Mouse (Mus musculus): Measurements from ENCODE around the gene Ralgps2. TPM values are rescaled to one million over a fixed set of nuclear protein-coding genes. Genes with fewer than 3 reads are reported as not detected.

Ralgps2 gene
- polyA plus RNA-seq, 1 experiment from 2014 or later: 71.2 TPM

DNA sequence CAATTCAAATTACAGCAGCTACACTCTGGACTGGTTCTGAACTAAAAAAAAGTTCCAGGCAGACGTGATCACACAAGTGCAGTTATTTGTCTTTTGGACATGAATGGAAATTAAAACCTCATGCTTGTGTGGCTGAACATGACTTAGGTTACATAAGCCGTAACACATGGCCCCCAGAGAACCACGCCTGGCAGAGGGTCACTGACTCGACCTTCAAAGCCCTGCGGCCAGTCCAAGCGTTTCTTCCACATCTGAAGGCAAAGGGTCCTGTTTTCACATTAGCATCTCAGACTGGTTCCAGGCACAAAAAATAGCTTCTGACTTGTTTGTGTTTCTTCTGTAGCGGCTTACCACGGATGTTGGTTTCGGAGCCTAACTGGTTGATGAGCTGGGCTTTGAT lies 143.2 kb downstream of the Ralgps2 start:
- H3K4me2 ChIP-seq (replicated peaks): no peak overlapping the region

DNA sequence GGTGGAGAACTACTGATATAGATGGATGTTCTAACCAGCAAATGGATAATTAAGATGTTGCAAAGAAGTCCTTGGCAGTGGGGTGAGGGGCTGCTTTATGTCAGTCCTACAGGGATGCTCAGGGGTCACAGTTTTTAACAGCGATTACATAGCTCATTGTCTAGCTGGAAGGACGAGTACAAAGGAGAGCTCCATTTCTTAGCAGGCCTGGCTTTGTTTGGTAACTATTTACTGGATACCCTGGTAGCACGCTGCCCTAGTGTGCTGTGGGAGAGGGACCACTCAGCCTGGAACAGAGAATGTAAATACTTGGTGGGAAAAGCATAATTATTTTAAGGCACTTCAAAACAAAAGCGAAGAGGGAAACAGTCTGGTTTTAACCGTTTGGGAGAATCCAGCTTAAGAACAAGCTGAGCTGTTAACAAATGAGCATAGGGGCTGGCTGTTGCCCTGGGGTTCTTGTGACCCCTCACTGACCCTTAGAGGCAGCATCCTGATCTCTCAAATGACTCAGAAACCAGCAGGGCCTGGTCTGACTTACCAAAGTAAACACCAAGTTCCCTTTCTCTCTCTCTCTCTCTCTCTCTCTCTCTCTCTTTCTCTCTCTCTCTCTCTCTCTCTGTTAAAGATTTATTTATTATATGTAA lies 149.5 kb downstream of the Ralgps2 start:
- Histone ChIP-seq H3K27me3 (no peaks in the 10 kb centered on the region), H3K9ac (0 out of 2 replicates have a peak overlapping the region, but pooled peaks have one; percentile 39), H3K27ac (no peak overlapping the region), H3K4me1 (peaks cover 27% of the 10 kb centered on the region), H3K9me3 (no peaks in the 10 kb centered on the region), H3K36me3 (no peaks in the 10 kb centered on the region), H3K4me3 (no peak overlapping the region), H3K4me2 (replicated peaks) (no peak overlapping the region)
- no peak for ATAC-seq (ENCODE audit: low FRiP score, low read depth)
- WGBS: 35% methylated on average over 5 of the region's 5 CpGs

More for the DNA sequence above, 143.2 kb downstream of the Ralgps2 start:
- Histone ChIP-seq H3K4me1 (peaks cover 10% of the 10 kb centered on the region), H3K27me3 (no peaks in the 10 kb centered on the region), H3K4me3 (no peak overlapping the region), H3K9me3 (no peaks in the 10 kb centered on the region), H3K9ac (no peak overlapping the region), H3K27ac (no peak overlapping the region), H3K36me3 (no peaks in the 10 kb centered on the region)
- no peak for ATAC-seq (ENCODE audit: low FRiP score, low read depth)
- 25% methylated on average over 9 of the region's 9 CpGs for WGBS

DNA sequence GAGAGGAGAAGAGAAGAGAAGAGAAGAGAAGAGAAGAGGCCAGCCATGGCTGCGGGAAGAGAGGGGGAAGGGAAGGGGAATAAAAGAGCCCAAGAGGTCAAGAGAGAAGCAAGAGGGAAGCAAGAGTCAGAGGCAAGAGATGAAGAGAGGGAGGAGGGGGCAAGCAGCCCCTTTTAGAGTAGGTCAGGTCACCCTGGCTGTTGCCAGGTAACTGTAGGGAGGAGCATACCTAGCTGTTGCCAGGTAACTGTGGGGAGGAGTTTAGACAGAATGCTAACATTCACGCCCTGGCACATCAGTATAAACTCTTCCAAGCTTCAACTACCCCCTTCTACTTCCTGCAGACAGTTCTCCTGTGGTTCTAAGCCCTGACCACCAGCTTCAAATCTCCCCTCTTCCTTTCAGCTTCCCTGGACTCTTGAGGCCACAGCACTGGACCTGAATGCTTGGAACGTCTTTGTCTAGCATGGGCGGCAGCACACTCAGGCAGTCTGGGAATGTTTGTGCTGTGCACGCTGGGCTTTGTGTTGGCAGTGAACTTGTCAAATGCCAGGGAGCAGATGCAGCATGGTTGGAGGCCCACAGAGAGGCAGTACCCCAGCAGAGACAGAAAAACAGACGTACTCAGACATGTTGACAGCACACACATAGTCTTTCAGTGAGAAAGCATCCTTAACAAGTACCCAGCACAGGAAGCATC lies 152.1 kb downstream of the Ralgps2 start:
- no peak for ATAC-seq (ENCODE audit: low FRiP score, low read depth)
- 60% methylated on average over 6 of the region's 6 CpGs for WGBS
- no peak overlapping the region for H3K4me2 ChIP-seq (replicated peaks)

GRCm38 (mm10) chr1:156786074-156786473 lies 153.4 kb downstream of the Ralgps2 start:
- Histone ChIP-seq H3K4me1 (peaks cover 58% of the 10 kb centered on the region), H3K4me2 (replicated peaks) (no peak overlapping the region), H3K36me3 (no peaks in the 10 kb centered on the region), H3K27me3 (no peaks in the 10 kb centered on the region), H3K4me3 (no peak overlapping the region), H3K27ac (no peak overlapping the region), H3K9me3 (no peaks in the 10 kb centered on the region), H3K9ac (no peak overlapping the region)
- ATAC-seq (ENCODE audit: low FRiP score, low read depth): no peak
- WGBS: 78% methylated on average over 2 of the region's 2 CpGs

More for the DNA sequence above, 152.1 kb downstream of the Ralgps2 start:
- H3K4me1 ChIP-seq: peaks cover 45% of the 10 kb centered on the region
- no peak overlapping the region for H3K27ac ChIP-seq
- no peaks in the 10 kb centered on the region for H3K9me3 ChIP-seq
- H3K27me3 ChIP-seq: no peaks in the 10 kb centered on the region
- no peak overlapping the region for H3K4me3 ChIP-seq
- H3K36me3 ChIP-seq: no peaks in the 10 kb centered on the region
- H3K9ac ChIP-seq: no peak overlapping the region

DNA sequence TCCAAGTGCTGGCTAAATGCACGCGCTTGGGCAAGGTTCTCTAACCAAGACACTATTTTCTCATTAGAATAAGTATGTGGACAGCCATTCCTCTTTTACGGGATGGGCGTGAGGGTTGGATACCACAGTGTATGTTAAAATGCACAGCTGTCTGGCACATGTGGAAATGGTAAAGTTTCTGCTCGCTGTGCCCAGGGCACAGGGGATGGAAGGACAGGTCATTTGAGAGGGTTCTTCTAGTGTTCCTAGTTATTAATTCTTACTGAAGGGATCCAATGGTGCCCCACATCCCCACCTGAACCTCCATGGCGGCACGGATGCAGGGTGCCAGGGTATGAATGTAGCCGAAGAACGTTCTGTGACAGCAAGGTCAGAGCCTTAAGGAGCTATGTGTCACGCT lies 154.5 kb downstream of the Ralgps2 start:
- Histone ChIP-seq H3K4me1 (peaks cover 66% of the 10 kb centered on the region), H3K9ac (no peak overlapping the region), H3K4me3 (no peak overlapping the region), H3K4me2 (replicated peaks) (no peak overlapping the region), H3K9me3 (no peaks in the 10 kb centered on the region), H3K36me3 (no peaks in the 10 kb centered on the region), H3K27me3 (no peaks in the 10 kb centered on the region), H3K27ac (no peak overlapping the region)
- WGBS: 70% methylated on average over 10 of the region's 10 CpGs
- no peak for ATAC-seq (ENCODE audit: low FRiP score, low read depth)

GRCm38 (mm10) chr1:156784116-156784515 lies 155.3 kb downstream of the Ralgps2 start:
- Histone ChIP-seq H3K4me1 (peaks cover 67% of the 10 kb centered on the region), H3K9ac (no peak overlapping the region), H3K4me3 (no peak overlapping the region), H3K9me3 (no peaks in the 10 kb centered on the region), H3K36me3 (no peaks in the 10 kb centered on the region), H3K4me2 (replicated peaks) (no peak overlapping the region), H3K27ac (no peak overlapping the region), H3K27me3 (no peaks in the 10 kb centered on the region)
- 73% methylated on average over 5 of the region's 5 CpGs for WGBS
- ATAC-seq (ENCODE audit: low FRiP score, low read depth): no peak

DNA sequence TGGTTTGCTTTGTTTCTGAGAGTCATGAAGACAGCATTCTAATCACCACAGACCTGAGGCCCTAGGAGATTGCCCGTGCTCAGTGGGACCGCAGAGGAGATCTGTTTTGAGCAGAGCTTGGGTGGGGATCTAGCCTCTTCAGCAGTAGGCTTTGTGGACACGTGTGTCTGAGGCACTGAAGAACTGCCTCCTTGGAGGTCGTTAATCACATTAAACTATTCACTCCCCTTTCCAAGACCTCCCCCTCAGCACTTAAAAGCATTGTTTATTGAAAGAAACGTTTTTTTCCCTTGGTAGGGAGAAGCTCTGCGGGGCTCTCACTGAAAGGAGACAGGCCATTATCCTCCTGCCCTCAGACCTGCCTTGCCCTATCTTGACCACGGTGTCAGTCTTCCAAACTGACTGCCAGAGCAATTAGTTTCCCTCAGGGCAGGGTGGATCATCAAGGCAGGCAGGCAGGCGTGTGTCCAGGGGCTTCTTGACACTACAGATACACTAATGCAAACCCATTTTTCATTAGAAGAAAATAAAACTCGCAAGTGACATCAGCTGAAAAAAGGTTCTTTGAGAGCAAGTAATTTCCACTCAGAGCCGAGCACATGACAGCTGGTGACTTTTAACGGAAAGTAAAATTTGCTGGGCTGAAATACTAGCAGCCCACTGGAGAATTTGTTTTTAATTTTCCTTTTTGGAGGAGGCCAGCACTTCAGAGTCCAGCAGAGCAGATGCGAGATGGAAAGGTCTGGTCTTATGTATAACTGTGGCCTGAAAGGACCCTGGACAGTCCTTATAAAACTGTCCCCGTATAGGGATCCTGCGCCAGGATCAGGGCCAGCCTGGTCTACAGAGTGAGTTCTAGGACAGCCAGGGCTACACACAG lies 157.2 kb downstream of the Ralgps2 start:
- ATAC-seq (ENCODE audit: low FRiP score, low read depth): no peak
- Histone ChIP-seq H3K4me1 (peaks cover 72% of the 10 kb centered on the region), H3K9ac (no peak overlapping the region), H3K9me3 (no peaks in the 10 kb centered on the region), H3K27ac (peak overlapping the region; percentile 95), H3K4me3 (no peak overlapping the region), H3K27me3 (no peaks in the 10 kb centered on the region), H3K36me3 (no peaks in the 10 kb centered on the region), H3K4me2 (replicated peaks) (0 out of 2 replicates have a peak overlapping the region, but pooled peaks have one; percentile 17)
- WGBS: 17% methylated on average over 14 of the region's 14 CpGs

DNA sequence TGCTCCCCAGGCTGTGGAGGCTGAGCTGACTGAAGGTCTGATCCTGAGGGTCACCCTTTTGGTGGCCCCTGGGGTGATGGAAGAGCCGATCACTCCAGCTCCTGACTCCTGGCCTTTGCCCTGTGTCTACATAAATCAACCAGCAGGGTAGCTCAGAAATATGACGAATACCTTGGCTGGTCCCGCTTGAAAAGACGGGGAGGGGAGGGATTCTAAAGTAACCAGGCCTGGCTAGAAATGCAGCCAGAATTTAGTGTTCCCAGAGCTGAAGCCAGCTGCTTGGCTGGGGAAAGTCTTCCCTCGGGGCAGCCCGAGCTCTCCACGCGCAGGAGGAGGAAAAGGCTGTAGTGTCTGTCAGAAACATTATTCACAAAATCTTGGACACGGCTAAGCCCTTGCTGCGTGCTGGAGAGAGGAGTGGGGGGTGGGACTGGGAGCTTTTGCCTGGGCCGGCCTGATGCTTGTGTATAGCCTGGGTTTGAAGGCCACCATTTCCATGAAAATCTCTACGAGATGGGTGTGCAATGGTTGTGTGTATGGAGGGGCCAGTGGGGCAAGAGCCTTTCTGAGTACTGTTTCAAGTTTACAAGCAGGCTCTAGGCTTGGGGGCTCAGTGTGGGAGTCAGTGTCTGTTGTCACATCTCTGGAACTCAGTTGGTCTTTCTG lies 158.2 kb downstream of the Ralgps2 start:
- no peak overlapping the region; the same call in 1 of the 2 replicates for H3K9ac ChIP-seq
- peak; percentile 84 for ATAC-seq (ENCODE audit: low FRiP score, low read depth)
- WGBS: 6% methylated on average over 12 of the region's 12 CpGs
- no peaks in the 10 kb centered on the region for H3K9me3 ChIP-seq
- H3K27ac ChIP-seq: peak overlapping the region; percentile 95
- H3K36me3 ChIP-seq: no peaks in the 10 kb centered on the region
- H3K27me3 ChIP-seq: no peaks in the 10 kb centered on the region
- peak overlapping the region; percentile 39 for H3K4me2 ChIP-seq (replicated peaks)
- no peak overlapping the region for H3K4me3 ChIP-seq
- H3K4me1 ChIP-seq: peaks cover 72% of the 10 kb centered on the region

GRCm38 (mm10) chr1:156780234-156781005 lies 159.0 kb downstream of the Ralgps2 start:
- Histone ChIP-seq H3K4me3 (no peak overlapping the region), H3K9ac (no peak overlapping the region), H3K9me3 (no peaks in the 10 kb centered on the region), H3K36me3 (no peaks in the 10 kb centered on the region), H3K4me1 (peaks cover 74% of the 10 kb centered on the region), H3K27ac (peak overlapping the region; percentile 95), H3K27me3 (no peaks in the 10 kb centered on the region), H3K4me2 (replicated peaks) (peak overlapping the region; percentile 21; the same call in 1 of the 2 replicates)
- 33% methylated on average over 16 of the region's 16 CpGs for WGBS
- peak; percentile 25 for ATAC-seq (ENCODE audit: low FRiP score, low read depth)

- Histone ChIP-seq H3K4me1 (peaks cover 71% of the 10 kb centered on the region), H3K36me3 (no peaks in the 10 kb centered on the region), H3K4me3 (no peak overlapping the region), H3K4me2 (replicated peaks) (peak overlapping the region; percentile 26), H3K9ac (no peak overlapping the region), H3K9me3 (no peaks in the 10 kb centered on the region), H3K27me3 (no peaks in the 10 kb centered on the region), H3K27ac (peak overlapping the region; percentile 95)
- WGBS: 44% methylated on average over 4 of the region's 4 CpGs
- ATAC-seq (ENCODE audit: low FRiP score, low read depth): no peak
Observed at GRCm38 (mm10) chr1:156779595-156779994, 159.8 kb downstream of the Ralgps2 start.

- Histone ChIP-seq H3K4me2 (replicated peaks) (peak overlapping the region; percentile 26), H3K4me3 (no peak overlapping the region), H3K9ac (peak overlapping the region; percentile 40; the same call in 1 of the 2 replicates), H3K4me1 (peaks cover 70% of the 10 kb centered on the region), H3K36me3 (no peaks in the 10 kb centered on the region), H3K27me3 (no peaks in the 10 kb centered on the region), H3K9me3 (no peaks in the 10 kb centered on the region), H3K27ac (peak overlapping the region; percentile 95)
- ATAC-seq (ENCODE audit: low FRiP score, low read depth): peak; percentile 34; the same call in 1 of the 2 replicates
- WGBS: 13% methylated on average over 6 of the region's 6 CpGs
Observed at GRCm38 (mm10) chr1:156778977-156779376, 160.4 kb downstream of the Ralgps2 start.
